Mouse (Mus musculus): ENCODE results near the gene Dgki.

Dgki gene

GRCm38 (mm10) chr6:37299562-37300390 lies at the start of gene Dgki:
Dgki (minus strand) TSS chr6:37300184.
- no peak for DNase-seq (ENCODE audit: low read depth)

- no peak for DNase-seq (ENCODE audit: low read depth)
Measured at GRCm38 (mm10) chr6:37347606-37348005, 47.6 kb upstream of the Dgki start.

GRCm38 (mm10) chr6:37338055-37338454 lies 38.1 kb upstream of the Dgki start:
- no peak for DNase-seq (ENCODE audit: low read depth)

- no peak for DNase-seq (ENCODE audit: low read depth)
Measured at GRCm38 (mm10) chr6:37336831-37337260, 36.9 kb upstream of the Dgki start.

GRCm38 (mm10) chr6:37336381-37336780 lies 36.4 kb upstream of the Dgki start:
- DNase-seq (ENCODE audit: low read depth) = no peak

GRCm38 (mm10) chr6:37332846-37333245 lies 32.9 kb upstream of the Dgki start:
- DNase-seq (ENCODE audit: low read depth) = no peak

GRCm38 (mm10) chr6:37329901-37330864 lies 30.2 kb upstream of the Dgki start:
- DNase-seq (ENCODE audit: low read depth) = no peak

- no peak for DNase-seq (ENCODE audit: low read depth)
Measured at GRCm38 (mm10) chr6:37329376-37329775, 29.4 kb upstream of the Dgki start.

GRCm38 (mm10) chr6:37328671-37329070 lies 28.7 kb upstream of the Dgki start:
- DNase-seq (ENCODE audit: low read depth) = no peak

- no peak for DNase-seq (ENCODE audit: low read depth)
Measured at GRCm38 (mm10) chr6:37327519-37327918, 27.5 kb upstream of the Dgki start.

- DNase-seq (ENCODE audit: low read depth) = no peak
Measured at GRCm38 (mm10) chr6:37326603-37326955, 26.6 kb upstream of the Dgki start.

GRCm38 (mm10) chr6:37325906-37326602 lies 26.1 kb upstream of the Dgki start:
- DNase-seq (ENCODE audit: low read depth) = no peak

GRCm38 (mm10) chr6:37325076-37325475 lies 25.1 kb upstream of the Dgki start:
- DNase-seq (ENCODE audit: low read depth) = no peak

- DNase-seq (ENCODE audit: low read depth) = no peak
Measured at GRCm38 (mm10) chr6:37322641-37323040, 22.7 kb upstream of the Dgki start.

GRCm38 (mm10) chr6:37322088-37322487 lies 22.1 kb upstream of the Dgki start:
- no peak for DNase-seq (ENCODE audit: low read depth)

- DNase-seq (ENCODE audit: low read depth) = no peak
Measured at GRCm38 (mm10) chr6:37317904-37318303, 17.9 kb upstream of the Dgki start.

- DNase-seq (ENCODE audit: low read depth) = no peak
Measured at GRCm38 (mm10) chr6:37315440-37315839, 15.5 kb upstream of the Dgki start.

- DNase-seq (ENCODE audit: low read depth) = no peak
Measured at GRCm38 (mm10) chr6:37310601-37311000, 10.6 kb upstream of the Dgki start.

- no peak for DNase-seq (ENCODE audit: low read depth)
Measured at GRCm38 (mm10) chr6:37306616-37307015, 6.6 kb upstream of the Dgki start.

- no peak for DNase-seq (ENCODE audit: low read depth)
Measured at GRCm38 (mm10) chr6:37300492-37300891, 508 bp upstream of the Dgki start.

- no peak for DNase-seq (ENCODE audit: low read depth)
Measured at GRCm38 (mm10) chr6:37298982-37299381, 1.0 kb downstream of the Dgki start.

GRCm38 (mm10) chr6:37297744-37298482 lies 2.1 kb downstream of the Dgki start:
- no peak for DNase-seq (ENCODE audit: low read depth)

Measured in 416B (cell line).